Mouse (Mus musculus) brain, embryonic 14.5 days (tissue): ENCODE measurements at regions not wholly inside any gene's neighbourhood (a gene's known extent, or its start where the extent isn't known, plus 50 kb on each side); places are given as distances from the start of the nearest gene placed in this dataset.

Experiments
- CTCF ChIP-seq: fragments of 200-500 bp; IDR thresholded peaks from 2 replicates; pipeline ENCODE4 v1.5.1; 2012; ENCODE audit warnings: inconsistent platforms, mild to moderate bottlenecking, moderate library complexity, borderline replicate concordance; ENCODE audit not compliant: insufficient read depth, insufficient read length; ENCODE audit errors: extremely low read depth
- POLR2A ChIP-seq: fragments of 200-500 bp; IDR thresholded peaks from 2 replicates; pipeline ENCODE4 v1.6.1; 2012; ENCODE audit warnings: mild to moderate bottlenecking, inconsistent platforms, borderline replicate concordance; ENCODE audit not compliant: poor library complexity, insufficient read depth, insufficient read length, severe bottlenecking; ENCODE audit errors: extremely low read depth

DNA sequence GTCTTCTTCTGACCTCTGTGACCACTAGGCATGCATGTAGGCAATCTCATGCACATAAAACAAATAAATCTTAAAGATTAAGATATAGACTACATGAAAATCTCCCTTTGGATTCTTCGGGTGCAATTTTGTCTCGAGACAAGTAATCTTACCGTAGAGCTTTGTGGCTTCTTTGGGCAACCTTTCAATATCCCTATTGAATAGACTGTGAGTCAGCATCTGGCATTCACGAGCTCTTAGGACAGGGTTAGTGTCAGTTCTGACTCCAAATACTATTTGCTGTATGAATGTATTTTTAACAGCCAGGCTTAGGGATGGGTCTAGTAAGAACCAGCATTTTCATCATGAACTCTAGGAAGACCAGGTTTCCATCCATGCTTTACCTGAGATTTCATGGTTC, 208.7 kb upstream of the Pik3r1 start:
- TF ChIP-seq CTCF = no peak
- TF ChIP-seq POLR2A = no peak
